ENCODE assay signal across 8 mouse cellular contexts in genomic region chr10:80548428-80549006, GRCm38 (mm10). TPM values are rescaled to one million over a fixed set of nuclear protein-coding genes. Genes with fewer than 3 reads are reported as not detected.
DNase-seq lines count a peak whose midpoint lies in the region; ATAC-seq and TF ChIP-seq lines count a peak whose summit lies in the region.

No protein-coding gene starts in this region.

- peaks cover 48% of the 10 kb centered on the region for H3K36me3 ChIP-seq in intestine, embryonic 15.5 days
- peaks cover 37% of the 10 kb centered on the region; the same call in 1 of the 2 replicates for H3K36me3 ChIP-seq in lung, postnatal 0 days (ENCODE audit: insufficient read depth, low read length)

- no peak for TF ChIP-seq EP300 in lung, postnatal 0 days (IDR thresholded peaks at IDR 0.05)

- peaks cover 9% of the 10 kb centered on the region; the same call in 1 of the 2 replicates for H3K4me1 ChIP-seq in intestine, embryonic 15.5 days (replicated peaks)
- no peaks in the 10 kb centered on the region for H3K4me1 ChIP-seq in lung, postnatal 0 days (ENCODE audit: insufficient read depth, low read depth, low read length)

- 69% methylated on average over 10 of the region's 10 CpGs for WGBS in intestine, embryonic 15.5 days
- WGBS in lung, postnatal 0 days, result 75% methylated on average over 10 of the region's 10 CpGs

- intact Hi-C loops in gastrocnemius, adult 2 months (cut with DNase I), result loop anchor here (2.0 kb wide), 1 partner anchor 102 kb away; no protein-coding TSS in a partner anchor

- no peak overlapping the region for H3K9ac ChIP-seq in intestine, embryonic 15.5 days
- H3K9ac ChIP-seq in lung, postnatal 0 days (replicated peaks; ENCODE audit: low read depth), result no peak overlapping the region

- peak; percentile 83 for TF ChIP-seq CTCF in gastrocnemius, adult 2 months (IDR thresholded peaks at IDR 0.05)
- peak; percentile 90 for TF ChIP-seq CTCF in lung, postnatal 0 days (IDR thresholded peaks at IDR 0.05)

- no peak overlapping the region for H3K4me2 ChIP-seq in intestine, embryonic 15.5 days (replicated peaks)
- H3K4me2 ChIP-seq in lung, postnatal 0 days (replicated peaks; ENCODE audit: low read depth, low read length), result no peak overlapping the region

- H3K9me3 ChIP-seq in intestine, embryonic 15.5 days, result no peaks in the 10 kb centered on the region
- H3K9me3 ChIP-seq in lung, postnatal 0 days (ENCODE audit: low read length), result no peaks in the 10 kb centered on the region

- peak; percentile 59 for DNase-seq in urinary bladder, postnatal 14 days (ENCODE audit: low spot score)
- DNase-seq in urinary bladder, postnatal 10 days (ENCODE audit: low spot score), result no peak
- DNase-seq in cerebellum, adult 9-11 months, result peak; percentile 73
- DNase-seq in gastrocnemius, adult 2 months, result peak; percentile 79
- peak; percentile 67 for DNase-seq in lung, postnatal 0 days (ENCODE audit: low spot score)
- DNase-seq in ovary, postnatal 10 days (ENCODE audit: low spot score), result peak; percentile 46
- no peak for DNase-seq in frontal cortex, postnatal 10 days (ENCODE audit: low spot score in 2 of 2)

- peak; percentile 48; the same call in 1 of the 2 replicates for ATAC-seq in intestine, embryonic 15.5 days
- peak; percentile 76 for ATAC-seq in lung, postnatal 0 days

- H3K27ac ChIP-seq in gastrocnemius, adult 2 months, result no peak overlapping the region
- no peak overlapping the region for H3K27ac ChIP-seq in intestine, embryonic 15.5 days
- no peak overlapping the region for H3K27ac ChIP-seq in lung, postnatal 0 days (ENCODE audit: low read length)

- H3K4me3 ChIP-seq in gastrocnemius, adult 2 months, result no peak overlapping the region
- no peak overlapping the region for H3K4me3 ChIP-seq in intestine, embryonic 15.5 days (replicated peaks)
- H3K4me3 ChIP-seq in lung, postnatal 0 days (ENCODE audit: low read depth, low read length), result no peak overlapping the region

- H3K27me3 ChIP-seq in intestine, embryonic 15.5 days (replicated peaks), result no peaks in the 10 kb centered on the region
- no peaks in the 10 kb centered on the region for H3K27me3 ChIP-seq in lung, postnatal 0 days (replicated peaks; ENCODE audit: insufficient read depth, low read length)

RNA-seq across cellular contexts. Expression of gene Atp8b3, which starts 9.6 kb away (rescaled TPM):
- not detected for total RNA-seq in gastrocnemius, adult 2 months (2021)
- 0.09 and 0.19 TPM in 2 replicates for polyA plus RNA-seq in intestine, embryonic 15.5 days (2015; fragmentation: Nextera tagmentation; extraction: Ambion mirVana)
- polyA plus RNA-seq in lung, postnatal 0 days (2015; fragmentation: Nextera tagmentation; extraction: Ambion mirVana), result 0.04 and 0.10 TPM in 2 replicates

RNA-seq across cellular contexts. Expression of gene Rexo1, which starts 12.8 kb away (rescaled TPM):
- 10 to 100 TPM in 1 of 2 experiments, 1 to 10 TPM in 1; 9.8 to 10.4 TPM for total RNA-seq in gastrocnemius, adult 2 months (2021)
- 23.6 and 25.0 TPM in 2 replicates for polyA plus RNA-seq in intestine, embryonic 15.5 days (2015; fragmentation: Nextera tagmentation; extraction: Ambion mirVana)
- 12.9 TPM in 2 replicates for polyA plus RNA-seq in lung, postnatal 0 days (2015; fragmentation: Nextera tagmentation; extraction: Ambion mirVana)

RNA-seq across cellular contexts. Expression of gene Klf16, which starts 28.6 kb away (rescaled TPM):
- total RNA-seq in gastrocnemius, adult 2 months (2021), result 1 to 10 TPM in 1 of 2 experiments, under 1 TPM in 1; 0.92 to 1.9 TPM
- polyA plus RNA-seq in intestine, embryonic 15.5 days (2015; fragmentation: Nextera tagmentation; extraction: Ambion mirVana), result 8.3 TPM in 2 replicates
- 7.1 and 7.2 TPM in 2 replicates for polyA plus RNA-seq in lung, postnatal 0 days (2015; fragmentation: Nextera tagmentation; extraction: Ambion mirVana)

RNA-seq across cellular contexts. Expression of gene Abhd17a, which starts 41.6 kb away (rescaled TPM):
- 10 to 100 TPM; 60.6 to 61.7 TPM for total RNA-seq in gastrocnemius, adult 2 months (2021)
- 95.7 and 101 TPM in 2 replicates for polyA plus RNA-seq in intestine, embryonic 15.5 days (2015; fragmentation: Nextera tagmentation; extraction: Ambion mirVana)
- 105 and 106 TPM in 2 replicates for polyA plus RNA-seq in lung, postnatal 0 days (2015; fragmentation: Nextera tagmentation; extraction: Ambion mirVana)

RNA-seq across cellular contexts. Expression of gene Onecut3, which starts 53.9 kb away (rescaled TPM):
- total RNA-seq in gastrocnemius, adult 2 months (2021), result not detected
- 0.06 and 0.10 TPM in 2 replicates for polyA plus RNA-seq in intestine, embryonic 15.5 days (2015; fragmentation: Nextera tagmentation; extraction: Ambion mirVana)
- not detected in 2 replicates for polyA plus RNA-seq in lung, postnatal 0 days (2015; fragmentation: Nextera tagmentation; extraction: Ambion mirVana)

Comparison
In these comparisons a context has a peak if more than half of its experiments do, and no peak if none do; other contexts are left out.
1. DNase-seq: peak in urinary bladder, postnatal 14 days (single experiment), cerebellum, adult 9-11 months (single experiment), gastrocnemius, adult 2 months (single experiment), lung, postnatal 0 days (single experiment) and ovary, postnatal 10 days (single experiment); none in urinary bladder, postnatal 10 days (single experiment) and frontal cortex, postnatal 10 days (0 of 2).